In genomic region chr13:96542901-96543891, GRCm38 (mm10) we compare ENCODE assay signal across 8 mouse cellular contexts. TPM values are rescaled to one million over a fixed set of nuclear protein-coding genes. Genes with fewer than 3 reads are reported as not detected.
DNase-seq lines count a peak whose midpoint lies in the region; ATAC-seq lines count a peak whose summit lies in the region.

No protein-coding gene starts in this region.

- under 1% methylated on average over 71 of the region's 73 CpGs for WGBS in hindbrain, embryonic 12.5 days
- WGBS in limb, embryonic 13.5 days = under 1% methylated on average over 73 of the region's 73 CpGs
- WGBS in midbrain, embryonic 14.5 days = under 1% methylated on average over 73 of the region's 73 CpGs

- H3K4me2 ChIP-seq in hindbrain, embryonic 12.5 days (replicated peaks) = peak overlapping the region; percentile 79
- peak overlapping the region; percentile 88 for H3K4me2 ChIP-seq in limb, embryonic 13.5 days (replicated peaks)
- peak overlapping the region; percentile 84 for H3K4me2 ChIP-seq in midbrain, embryonic 14.5 days (ENCODE audit: low read length)

- peak overlapping the region; percentile 90 for H3K4me3 ChIP-seq in hindbrain, embryonic 12.5 days
- peak overlapping the region; percentile 97 for H3K4me3 ChIP-seq in limb, embryonic 13.5 days
- H3K4me3 ChIP-seq in midbrain, embryonic 14.5 days (replicated peaks; ENCODE audit: low read depth, low read length) = peak overlapping the region; percentile 92

- peak overlapping the region; percentile 97 for H3K27ac ChIP-seq in hindbrain, embryonic 12.5 days
- H3K27ac ChIP-seq in limb, embryonic 13.5 days = peak overlapping the region; percentile 90
- peak overlapping the region; percentile 97 for H3K27ac ChIP-seq in midbrain, embryonic 14.5 days (replicated peaks; ENCODE audit: low read depth, low read length)

- peaks cover 7% of the 10 kb centered on the region; the same call in 1 of the 2 replicates for H3K4me1 ChIP-seq in hindbrain, embryonic 12.5 days
- H3K4me1 ChIP-seq in limb, embryonic 13.5 days = peaks cover 11% of the 10 kb centered on the region; the same call in 1 of the 2 replicates
- H3K4me1 ChIP-seq in midbrain, embryonic 14.5 days (ENCODE audit: control insufficient read depth, insufficient read depth, low read length) = peaks cover 12% of the 10 kb centered on the region

- DNase-seq in left cerebral cortex, adult 18-20 months (ENCODE audit: low spot score in 2 of 2) = peak; percentile 5 to 24
- DNase-seq in left cerebral cortex, adult 11 months (ENCODE audit: low spot score) = no peak
- DNase-seq in NIH3T3 (ENCODE audit: low read depth) = peak; percentile 43
- DNase-seq in midbrain, embryonic 14.5 days = peak; percentile 70
- peak; percentile 41 to 77 for DNase-seq in urinary bladder, adult 18-20 months (ENCODE audit: low spot score in 2 of 2)

- peak; percentile 23; the same call in 1 of the 2 replicates for ATAC-seq in erythroid progenitor cell, adult 5-6 weeks (replicated peaks; ENCODE audit: low FRiP score, poor library complexity, severe bottlenecking)
- ATAC-seq in hindbrain, embryonic 12.5 days (ENCODE audit: low FRiP score) = peak; percentile 26
- peak; percentile 63; the same call in 1 of the 2 replicates for ATAC-seq in limb, embryonic 13.5 days (ENCODE audit: low FRiP score, low read depth)
- ATAC-seq in midbrain, embryonic 14.5 days (ENCODE audit: low FRiP score, low TSS enrichment) = no peak; the same call in 1 of the 2 replicates

- no peaks in the 10 kb centered on the region for H3K9me3 ChIP-seq in hindbrain, embryonic 12.5 days (replicated peaks)
- H3K9me3 ChIP-seq in limb, embryonic 13.5 days = no peaks in the 10 kb centered on the region
- H3K9me3 ChIP-seq in midbrain, embryonic 14.5 days (ENCODE audit: control insufficient read depth, low read length) = no peaks in the 10 kb centered on the region

- no peaks in the 10 kb centered on the region for H3K27me3 ChIP-seq in hindbrain, embryonic 12.5 days
- no peaks in the 10 kb centered on the region for H3K27me3 ChIP-seq in limb, embryonic 13.5 days
- H3K27me3 ChIP-seq in midbrain, embryonic 14.5 days (ENCODE audit: control insufficient read depth, insufficient read depth, low read length) = no peaks in the 10 kb centered on the region

- peak overlapping the region; percentile 90 for H3K9ac ChIP-seq in hindbrain, embryonic 12.5 days
- peak overlapping the region; percentile 94 for H3K9ac ChIP-seq in limb, embryonic 13.5 days
- H3K9ac ChIP-seq in midbrain, embryonic 14.5 days (replicated peaks; ENCODE audit: low read length) = peak overlapping the region; percentile 91

- no peaks in the 10 kb centered on the region for H3K36me3 ChIP-seq in hindbrain, embryonic 12.5 days
- no peaks in the 10 kb centered on the region for H3K36me3 ChIP-seq in limb, embryonic 13.5 days
- no peaks in the 10 kb centered on the region for H3K36me3 ChIP-seq in midbrain, embryonic 14.5 days (ENCODE audit: control insufficient read depth, insufficient read depth, low read length)

RNA-seq across cellular contexts. Expression of gene Col4a3bp, which starts 0.8 kb away (rescaled TPM):
- 10 to 100 TPM; 70.2 to 71.8 TPM for total RNA-seq in left cerebral cortex, adult 18-20 months (2021)
- total RNA-seq in erythroid progenitor cell, adult 5-6 weeks (2015; ENCODE audit: low replicate concordance) = 61.6 and 63.7 TPM in 2 replicates
- 72.0 and 72.3 TPM in 2 replicates for total RNA-seq in erythroid progenitor cell, adult 5-6 weeks (2017; ENCODE audit: low replicate concordance)
- polyA plus RNA-seq in hindbrain, embryonic 12.5 days (2016; fragmentation: Nextera tagmentation; extraction: Ambion mirVana) = 10.1 and 10.6 TPM in 2 replicates
- polyA plus RNA-seq in limb, embryonic 13.5 days (2015; fragmentation: Nextera tagmentation; extraction: Ambion mirVana) = 9.9 and 10.2 TPM in 2 replicates
- polyA plus RNA-seq in midbrain, embryonic 14.5 days (2014; fragmentation: Nextera tagmentation; extraction: Ambion mirVana) = 9.1 and 9.8 TPM in 2 replicates

RNA-seq across cellular contexts. Expression of gene Polk, which starts 0.8 kb away (rescaled TPM):
- 10 to 100 TPM; 11.8 to 12.3 TPM for total RNA-seq in left cerebral cortex, adult 18-20 months (2021)
- 7.2 and 18.0 TPM in 2 replicates for total RNA-seq in erythroid progenitor cell, adult 5-6 weeks (2015; ENCODE audit: low replicate concordance)
- total RNA-seq in erythroid progenitor cell, adult 5-6 weeks (2017; ENCODE audit: low replicate concordance) = 13.9 and 16.3 TPM in 2 replicates
- 7.4 and 8.8 TPM in 2 replicates for polyA plus RNA-seq in hindbrain, embryonic 12.5 days (2016; fragmentation: Nextera tagmentation; extraction: Ambion mirVana)
- polyA plus RNA-seq in limb, embryonic 13.5 days (2015; fragmentation: Nextera tagmentation; extraction: Ambion mirVana) = 10.5 and 11.6 TPM in 2 replicates
- polyA plus RNA-seq in midbrain, embryonic 14.5 days (2014; fragmentation: Nextera tagmentation; extraction: Ambion mirVana) = 4.3 and 6.7 TPM in 2 replicates

RNA-seq across cellular contexts. Expression of gene Gm17622, which starts 52.7 kb away (rescaled TPM):
- total RNA-seq in left cerebral cortex, adult 18-20 months (2021) = not detected
- total RNA-seq in erythroid progenitor cell, adult 5-6 weeks (2015; ENCODE audit: low replicate concordance) = not detected in 2 replicates
- not detected in 2 replicates for total RNA-seq in erythroid progenitor cell, adult 5-6 weeks (2017; ENCODE audit: low replicate concordance)
- not detected in 2 replicates for polyA plus RNA-seq in hindbrain, embryonic 12.5 days (2016; fragmentation: Nextera tagmentation; extraction: Ambion mirVana)
- polyA plus RNA-seq in limb, embryonic 13.5 days (2015; fragmentation: Nextera tagmentation; extraction: Ambion mirVana) = not detected in 2 replicates
- not detected in 2 replicates for polyA plus RNA-seq in midbrain, embryonic 14.5 days (2014; fragmentation: Nextera tagmentation; extraction: Ambion mirVana)
